Mouse (Mus musculus): ENCODE measurements around the gene Ehd2. TPM values are rescaled to one million over a fixed set of nuclear protein-coding genes. Genes with fewer than 3 reads are reported as not detected.

Ehd2 gene
- polyA plus RNA-seq, 1 experiment from 2014 or later, result 3.9 TPM

DNA sequence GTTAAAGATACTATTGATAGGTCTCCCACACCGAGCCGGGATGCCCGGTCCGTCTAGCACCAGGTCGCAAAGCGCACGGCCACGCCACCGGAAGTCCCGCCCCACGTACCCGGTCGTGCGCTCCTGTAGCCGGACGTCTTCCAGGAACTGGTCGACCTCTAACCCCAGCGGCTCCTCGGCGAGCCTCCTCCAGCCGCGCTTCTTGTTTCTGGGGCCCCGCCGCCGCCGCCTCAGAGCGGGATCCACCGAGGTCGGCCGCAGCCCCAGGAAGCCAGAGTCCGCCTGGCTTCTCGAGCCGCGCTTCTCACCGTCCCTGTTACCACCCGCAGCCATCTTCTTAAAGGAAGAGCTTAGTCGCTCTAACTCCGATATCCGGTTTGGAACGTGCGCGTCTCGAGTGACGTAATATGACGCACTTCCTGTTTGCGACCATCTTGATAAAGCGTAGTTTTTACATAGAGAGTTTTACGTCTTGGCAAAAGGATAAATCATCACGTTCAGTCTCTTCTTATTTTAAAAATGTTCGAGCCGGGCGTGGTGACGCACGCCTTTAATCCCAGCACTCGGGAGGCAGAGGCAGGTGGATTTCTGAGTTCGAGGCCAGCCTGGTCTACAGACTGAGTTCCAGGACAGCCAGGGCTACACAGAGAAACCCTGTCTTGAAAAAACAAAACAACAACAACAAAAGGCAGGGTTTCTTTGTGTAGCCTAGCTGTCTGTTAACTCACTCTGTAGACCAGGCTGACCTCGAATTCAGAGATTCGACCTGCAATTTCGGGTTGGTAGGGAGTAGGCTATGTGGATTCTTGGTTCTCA lies 21.4 kb downstream of the Ehd2 start, which contains the start of gene Nop53:
Gene Nop53 (minus strand): TSS at position 354 of the 816 bp plus-strand sequence.
- DNase-seq, result peak; percentile 86

DNA sequence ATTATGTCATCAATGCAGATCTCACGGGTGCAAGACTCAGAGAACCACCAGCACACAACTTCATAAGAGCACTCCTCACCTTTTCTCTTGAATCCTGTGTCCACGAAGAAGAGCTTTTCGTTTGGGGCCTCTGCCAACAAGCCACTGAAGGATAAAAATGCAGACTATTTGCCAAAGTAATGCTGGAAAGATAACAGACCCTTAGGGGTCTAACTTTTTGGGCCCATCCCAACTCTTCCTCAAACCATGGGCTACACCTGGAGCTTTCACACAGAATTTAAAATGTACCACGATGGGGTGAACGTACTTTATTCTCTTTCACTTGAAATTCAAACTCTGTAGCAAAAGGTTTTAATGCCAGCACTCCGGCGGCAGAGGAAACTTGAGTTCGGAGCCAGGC lies 22.2 kb downstream of the Ehd2 start:
- H3K27ac ChIP-seq, result peak overlapping the region; percentile 87
- WGBS (ENCODE audit: insufficient replicate concordance), result 2% methylated on average over 8 of the region's 8 CpGs
- peak overlapping the region; percentile 89 for H3K4me2 ChIP-seq
- peaks cover 60% of the 10 kb centered on the region for H3K4me1 ChIP-seq (replicated peaks)
- peak overlapping the region; percentile 73 for H3K4me3 ChIP-seq (replicated peaks)
- peaks cover 48% of the 10 kb centered on the region for H3K36me3 ChIP-seq
- DNase-seq (no peak), ATAC-seq (ENCODE audit: low read depth) (no peak)
- peaks cover 5% of the 10 kb centered on the region; the same call in 1 of the 2 replicates for H3K27me3 ChIP-seq
- no peaks in the 10 kb centered on the region for H3K9me3 ChIP-seq (replicated peaks)
- H3K9ac ChIP-seq, result peak overlapping the region; percentile 78

More for the DNA sequence above, 21.4 kb downstream of the Ehd2 start, which contains the start of gene Nop53:
- peak within 1 kb of the TSS; percentile 89 for H3K4me2 ChIP-seq
- H3K27me3 ChIP-seq, result peaks cover 9% of the 10 kb centered on the region; the same call in 1 of the 2 replicates
- H3K36me3 ChIP-seq, result peaks cover 41% of the 10 kb centered on the region
- peak within 1 kb of the TSS; percentile 73 for H3K4me3 ChIP-seq (replicated peaks)
- WGBS (ENCODE audit: insufficient replicate concordance), result 1% methylated on average over 59 of the region's 59 CpGs
- no peaks in the 10 kb centered on the region for H3K9me3 ChIP-seq (replicated peaks)
- ATAC-seq (ENCODE audit: low read depth), result peak; percentile 87
- H3K27ac ChIP-seq, result peak within 1 kb of the TSS; percentile 87
- H3K9ac ChIP-seq, result peak within 1 kb of the TSS; percentile 78
- H3K4me1 ChIP-seq (replicated peaks), result peaks cover 67% of the 10 kb centered on the region

DNA sequence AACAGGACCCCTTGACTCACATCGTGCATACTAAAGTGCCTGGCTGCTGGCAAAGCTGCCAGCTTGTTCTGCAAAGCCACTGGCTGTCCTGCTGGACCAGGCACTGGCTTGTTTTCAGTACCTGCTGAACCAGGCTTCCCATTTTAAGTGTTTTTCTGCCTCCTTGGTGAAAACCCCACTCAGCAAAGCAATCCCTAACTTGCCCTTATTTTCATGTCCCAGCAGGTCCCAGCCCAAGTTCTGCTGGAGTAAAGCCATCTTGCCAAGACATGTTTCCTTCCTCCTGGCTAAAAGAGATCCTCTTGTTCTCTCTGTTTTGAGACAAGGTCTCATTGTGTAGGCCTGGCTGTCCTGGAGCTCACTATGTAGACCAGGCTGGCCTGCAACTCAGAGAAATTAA lies 23.1 kb downstream of the Ehd2 start:
- Histone ChIP-seq H3K36me3 (peaks cover 57% of the 10 kb centered on the region), H3K4me2 (peak overlapping the region; percentile 89), H3K9ac (no peak overlapping the region; the same call in 1 of the 2 replicates), H3K27ac (no peak overlapping the region), H3K9me3 (replicated peaks) (no peaks in the 10 kb centered on the region), H3K4me3 (replicated peaks) (peak overlapping the region; percentile 73), H3K4me1 (replicated peaks) (peaks cover 51% of the 10 kb centered on the region), H3K27me3 (no peaks in the 10 kb centered on the region)
- 94% methylated on average over 1 of the region's 1 CpGs for WGBS (ENCODE audit: insufficient replicate concordance)
- ATAC-seq (ENCODE audit: low read depth), result no peak
- DNase-seq, result no peak

DNA sequence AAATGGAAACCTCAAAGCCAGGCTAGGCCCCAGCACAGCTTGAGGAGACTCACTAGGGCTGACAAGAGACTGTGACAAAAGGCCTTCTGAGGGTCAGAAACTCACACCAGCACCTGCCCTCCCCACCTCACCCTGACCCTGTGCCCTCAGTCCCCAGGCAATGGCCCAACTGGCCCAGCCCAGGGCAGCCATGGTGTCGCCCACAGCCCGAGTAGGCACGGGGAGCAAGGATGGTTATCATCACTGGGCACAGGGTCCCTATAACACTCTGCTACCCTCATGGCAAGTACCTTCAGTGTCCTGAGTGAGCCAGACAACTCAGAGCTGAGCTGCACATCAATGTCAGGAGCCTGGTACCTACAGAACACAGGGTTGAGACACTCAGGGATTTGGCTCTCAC lies 28.7 kb downstream of the Ehd2 start:
- WGBS (ENCODE audit: insufficient replicate concordance), result 84% methylated on average over 3 of the region's 3 CpGs
- H3K4me2 ChIP-seq, result no peak overlapping the region
- no peak overlapping the region for H3K27ac ChIP-seq
- H3K4me3 ChIP-seq (replicated peaks), result no peak overlapping the region
- H3K4me1 ChIP-seq (replicated peaks), result 0 out of 2 replicates have a peak, but pooled peaks cover 3% of the 10 kb centered on the region
- no peaks in the 10 kb centered on the region for H3K9me3 ChIP-seq (replicated peaks)
- H3K9ac ChIP-seq, result no peak overlapping the region
- DNase-seq (no peak), ATAC-seq (ENCODE audit: low read depth) (no peak)
- peaks cover 1% of the 10 kb centered on the region for H3K27me3 ChIP-seq
- H3K36me3 ChIP-seq, result peaks cover 78% of the 10 kb centered on the region

DNA sequence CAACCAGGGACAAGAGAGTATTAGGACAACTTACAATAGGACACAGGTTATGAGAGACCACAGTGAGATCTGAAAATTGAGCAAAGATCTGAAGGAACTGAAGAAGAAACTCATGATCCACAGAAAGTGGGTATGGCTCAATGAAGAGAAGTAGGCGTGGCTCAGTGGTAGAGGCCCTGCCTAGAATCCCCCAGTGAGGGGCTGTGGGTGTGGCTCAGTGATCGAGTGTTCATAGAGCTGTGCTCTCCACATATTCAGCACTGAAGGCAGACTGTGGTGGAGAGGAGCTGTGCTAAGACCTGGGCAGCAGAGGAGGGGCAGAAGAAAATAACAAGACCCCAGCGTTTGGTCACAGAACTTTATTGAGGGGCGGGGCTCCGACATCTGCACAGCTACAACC lies 29.9 kb downstream of the Ehd2 start:
- no peak overlapping the region for H3K27ac ChIP-seq
- H3K4me1 ChIP-seq (replicated peaks), result no peaks in the 10 kb centered on the region
- WGBS (ENCODE audit: insufficient replicate concordance), result 68% methylated on average over 5 of the region's 5 CpGs
- peaks cover 5% of the 10 kb centered on the region for H3K27me3 ChIP-seq
- no peak overlapping the region for H3K4me3 ChIP-seq (replicated peaks)
- H3K9ac ChIP-seq, result no peak overlapping the region
- no peak overlapping the region for H3K4me2 ChIP-seq
- no peak for DNase-seq
- no peaks in the 10 kb centered on the region for H3K9me3 ChIP-seq (replicated peaks)
- H3K36me3 ChIP-seq, result peaks cover 67% of the 10 kb centered on the region
- no peak for ATAC-seq (ENCODE audit: low read depth)

DNA sequence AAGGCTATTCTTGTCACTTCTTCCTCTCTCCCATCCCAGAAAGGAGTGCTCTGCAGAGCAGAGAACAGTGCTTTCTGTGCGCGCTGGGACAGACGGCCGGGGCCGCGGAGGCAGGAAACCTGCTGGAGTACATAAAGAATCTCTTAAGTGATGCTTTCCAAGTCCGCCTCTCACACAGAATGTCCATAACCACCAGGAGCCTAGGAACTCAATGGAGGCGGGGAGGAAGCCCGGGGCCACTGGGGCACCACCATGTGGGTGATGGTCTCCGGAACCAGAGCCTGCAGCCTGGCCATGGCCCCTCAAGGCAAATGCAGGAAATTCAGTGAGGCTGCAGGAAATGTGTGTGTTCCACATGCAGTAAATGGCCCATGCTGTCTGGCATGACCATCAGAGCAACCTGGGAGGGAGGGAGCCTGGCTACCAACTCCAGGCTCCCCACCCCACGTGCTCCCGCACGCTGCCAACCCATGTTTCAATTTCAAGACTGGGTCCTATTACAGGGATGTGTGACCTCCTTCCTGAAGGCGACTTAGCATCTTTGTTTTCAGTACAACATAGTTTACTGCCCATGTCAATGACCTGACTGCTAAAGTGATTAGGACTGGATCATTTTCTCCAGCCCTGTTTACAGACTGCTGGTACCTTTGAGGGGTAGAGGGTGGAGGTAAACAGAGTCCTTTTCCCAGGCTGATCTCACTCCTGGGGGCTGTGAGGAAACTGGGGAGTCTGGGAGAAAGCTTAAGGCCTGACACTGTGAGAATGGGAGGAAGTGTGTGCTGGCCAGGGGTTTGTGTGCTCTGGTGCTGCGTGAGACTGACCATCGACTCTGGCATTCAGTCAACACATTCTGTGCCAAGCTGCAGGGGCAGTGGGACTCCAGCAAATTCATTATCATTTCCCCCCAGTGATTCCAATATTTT lies 33.7 kb downstream of the Ehd2 start:
- Histone ChIP-seq H3K9me3 (replicated peaks) (no peaks in the 10 kb centered on the region), H3K4me1 (replicated peaks) (peaks cover 6% of the 10 kb centered on the region), H3K9ac (no peak overlapping the region), H3K4me2 (no peak overlapping the region), H3K27me3 (peaks cover 5% of the 10 kb centered on the region), H3K4me3 (replicated peaks) (no peak overlapping the region), H3K27ac (no peak overlapping the region), H3K36me3 (peaks cover 29% of the 10 kb centered on the region)
- no peak for DNase-seq
- ATAC-seq (ENCODE audit: low read depth), result no peak
- WGBS (ENCODE audit: insufficient replicate concordance), result 28% methylated on average over 16 of the region's 16 CpGs

DNA sequence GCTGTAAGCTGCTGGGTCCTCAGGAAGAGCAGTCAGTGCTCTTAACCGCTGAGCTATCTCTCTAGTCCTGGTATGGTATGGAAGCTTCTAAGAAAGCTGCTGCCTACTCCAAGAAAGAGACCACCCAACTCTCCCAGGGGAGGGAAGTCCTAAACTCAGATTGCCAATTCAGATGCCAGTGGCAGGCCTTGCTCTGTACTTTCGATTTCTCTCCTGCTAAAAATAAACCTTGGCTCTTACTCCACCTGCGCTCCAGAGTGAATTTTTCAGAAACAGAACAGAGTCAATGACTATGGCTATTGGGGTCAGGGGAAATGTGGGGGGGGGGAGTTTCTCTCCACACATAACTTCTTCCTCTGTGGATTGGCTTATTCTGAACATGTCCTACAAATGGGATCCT lies 35.7 kb downstream of the Ehd2 start:
- H3K4me2 ChIP-seq, result no peak overlapping the region
- no peak overlapping the region for H3K4me3 ChIP-seq (replicated peaks)
- 55% methylated on average over 3 of the region's 3 CpGs for WGBS (ENCODE audit: insufficient replicate concordance)
- no peaks in the 10 kb centered on the region for H3K9me3 ChIP-seq (replicated peaks)
- peaks cover 8% of the 10 kb centered on the region for H3K36me3 ChIP-seq
- ATAC-seq (ENCODE audit: low read depth), result no peak
- H3K4me1 ChIP-seq (replicated peaks), result peaks cover 6% of the 10 kb centered on the region
- DNase-seq, result no peak
- peaks cover 5% of the 10 kb centered on the region for H3K27me3 ChIP-seq
- H3K9ac ChIP-seq, result no peak overlapping the region
- no peak overlapping the region for H3K27ac ChIP-seq

DNA sequence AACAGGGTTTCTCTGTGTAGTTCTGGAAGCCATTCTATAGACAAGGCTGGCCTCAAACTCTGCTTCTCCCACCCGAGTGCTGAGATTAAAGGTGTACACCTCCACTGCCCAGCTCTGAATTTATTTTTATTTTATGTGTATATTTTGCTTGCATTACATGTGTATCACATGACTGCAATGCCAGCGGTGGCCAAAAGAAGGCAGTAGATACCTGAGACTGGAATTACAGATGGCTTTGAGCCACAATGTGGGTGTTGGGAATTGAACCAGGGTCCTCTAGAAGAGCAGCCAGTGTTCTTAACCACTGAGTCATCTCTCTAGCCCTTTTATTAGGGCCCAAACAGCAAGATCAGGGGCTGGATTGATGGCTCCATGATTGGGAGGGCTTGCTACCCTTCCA lies 36.8 kb downstream of the Ehd2 start:
- Histone ChIP-seq H3K27me3 (peaks cover 10% of the 10 kb centered on the region), H3K4me2 (no peak overlapping the region), H3K9me3 (replicated peaks) (no peaks in the 10 kb centered on the region), H3K4me1 (replicated peaks) (peaks cover 6% of the 10 kb centered on the region), H3K27ac (no peak overlapping the region), H3K36me3 (peaks cover 2% of the 10 kb centered on the region; the same call in 1 of the 2 replicates), H3K4me3 (replicated peaks) (no peak overlapping the region), H3K9ac (no peak overlapping the region)
- DNase-seq (no peak), ATAC-seq (ENCODE audit: low read depth) (no peak)
- WGBS (ENCODE audit: insufficient replicate concordance), result 40% methylated on average over 2 of the region's 2 CpGs

DNA sequence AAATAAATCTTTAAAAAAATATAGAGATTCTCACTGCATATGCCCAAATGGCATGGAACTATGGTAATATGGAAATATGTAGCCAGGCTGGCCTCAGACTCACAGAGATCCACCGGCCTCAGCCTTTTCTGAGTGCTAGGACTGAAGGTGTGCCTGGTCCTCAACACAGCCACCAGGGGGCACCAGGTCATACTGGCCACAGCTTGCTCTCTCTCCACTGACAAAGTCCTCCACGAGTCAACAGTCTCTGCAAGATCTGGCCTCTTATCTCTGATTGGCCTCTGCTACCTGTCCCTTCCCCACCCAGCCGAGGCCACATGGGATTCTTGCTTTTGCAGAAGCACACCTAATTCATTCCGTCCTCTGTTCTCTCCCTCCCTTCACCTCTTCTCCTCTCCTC lies 37.5 kb downstream of the Ehd2 start:
- peak; percentile 65 for DNase-seq
- ATAC-seq (ENCODE audit: low read depth), result peak; percentile 84
- Histone ChIP-seq H3K4me1 (replicated peaks) (peaks cover 6% of the 10 kb centered on the region), H3K4me2 (no peak overlapping the region), H3K9ac (no peak overlapping the region), H3K36me3 (no peaks in the 10 kb centered on the region), H3K27ac (no peak overlapping the region), H3K9me3 (replicated peaks) (no peaks in the 10 kb centered on the region), H3K4me3 (replicated peaks) (no peak overlapping the region), H3K27me3 (peaks cover 12% of the 10 kb centered on the region)
- 19% methylated on average over 4 of the region's 4 CpGs for WGBS (ENCODE audit: insufficient replicate concordance)

DNA sequence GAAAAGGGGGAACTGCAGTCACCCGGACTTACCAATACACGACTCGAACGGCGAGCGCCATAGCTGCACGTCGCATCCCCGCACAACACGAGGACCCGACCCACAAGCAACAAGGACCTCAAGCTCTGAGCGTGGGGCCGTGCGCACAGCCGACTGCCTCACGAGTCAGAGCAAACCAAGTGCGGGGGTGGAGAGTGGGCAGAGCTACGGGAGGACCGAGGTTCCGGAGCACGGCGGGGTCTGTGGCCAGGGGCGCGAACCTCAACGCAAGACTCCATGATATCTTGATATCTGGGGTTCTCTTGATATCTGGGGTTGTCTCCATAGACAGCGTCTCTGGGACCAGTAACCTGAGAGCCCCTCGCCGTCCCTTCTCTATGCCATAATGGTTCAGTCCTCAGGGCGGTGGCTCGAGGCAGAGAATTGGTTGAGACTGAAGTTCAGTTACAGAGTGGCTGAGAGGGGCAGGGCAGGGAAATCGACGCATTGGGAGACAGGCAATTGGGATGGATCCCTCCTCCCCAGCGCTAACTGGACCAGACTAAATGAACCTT lies 45.1 kb downstream of the Ehd2 start, which contains the start of gene Selenow:
Gene Selenow (minus strand): TSS at position 183 of the 554 bp plus-strand sequence.
- peaks cover 25% of the 10 kb centered on the region for H3K36me3 ChIP-seq
- WGBS (ENCODE audit: insufficient replicate concordance), result under 1% methylated on average over 33 of the region's 33 CpGs

DNA sequence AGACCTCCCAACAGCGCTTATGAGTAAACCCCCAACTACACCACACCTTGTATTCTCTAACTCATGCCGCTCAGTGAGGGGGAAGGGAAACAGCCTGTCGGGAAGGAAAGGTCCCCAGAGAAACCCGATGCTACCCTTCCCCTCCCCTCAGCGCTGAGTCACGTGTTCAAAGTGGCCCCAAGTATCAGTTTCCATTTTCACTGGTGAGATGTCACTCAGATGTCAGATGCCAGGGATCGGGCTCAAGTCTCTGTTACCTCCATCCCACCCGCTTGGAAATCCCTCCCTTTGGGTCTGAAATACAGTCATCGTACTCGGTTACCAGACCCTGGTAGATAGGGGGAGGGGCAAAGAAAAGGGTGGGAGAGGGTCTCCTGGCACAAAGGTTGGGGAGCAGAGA lies 45.6 kb downstream of the Ehd2 start:
- H3K9ac ChIP-seq, result peak overlapping the region; percentile 82
- WGBS (ENCODE audit: insufficient replicate concordance), result 1% methylated on average over 10 of the region's 10 CpGs
- H3K4me3 ChIP-seq (replicated peaks), result peak overlapping the region; percentile 74
- H3K27me3 ChIP-seq, result peaks cover 17% of the 10 kb centered on the region
- H3K4me1 ChIP-seq (replicated peaks), result peaks cover 43% of the 10 kb centered on the region
- no peaks in the 10 kb centered on the region for H3K9me3 ChIP-seq (replicated peaks)
- peak overlapping the region; percentile 80 for H3K27ac ChIP-seq
- H3K36me3 ChIP-seq, result peaks cover 30% of the 10 kb centered on the region
- peak; percentile 48 for ATAC-seq (ENCODE audit: low read depth)
- H3K4me2 ChIP-seq, result peak overlapping the region; percentile 82
- peak; percentile 46 for DNase-seq

More for the DNA sequence above, 45.1 kb downstream of the Ehd2 start, which contains the start of gene Selenow:
- Histone ChIP-seq H3K9ac (peak within 1 kb of the TSS; percentile 82), H3K27me3 (peaks cover 17% of the 10 kb centered on the region), H3K4me2 (peak within 1 kb of the TSS; percentile 82), H3K4me3 (replicated peaks) (peak within 1 kb of the TSS; percentile 74), H3K4me1 (replicated peaks) (peaks cover 43% of the 10 kb centered on the region), H3K27ac (peak within 1 kb of the TSS; percentile 80), H3K9me3 (replicated peaks) (no peaks in the 10 kb centered on the region)
- peak; percentile 95 for ATAC-seq (ENCODE audit: low read depth)
- peak; percentile 89 for DNase-seq

All from liver, embryonic 13.5 days (tissue).